Mouse (Mus musculus) lung, adult 2 months (tissue): ENCODE data around the gene Piga.

ENCODE experiments used
- CTCF ChIP-seq: fragments of 200-500 bp; IDR thresholded peaks from 2 replicates; pipeline ENCODE4 v1.5.1; 2011; ENCODE audit warnings: mild to moderate bottlenecking, low read length, control low read depth; ENCODE audit not compliant: insufficient read depth
- POLR2A ChIP-seq: fragments of 200-500 bp; IDR thresholded peaks from 2 replicates; pipeline ENCODE4 v1.6.1; 2011; ENCODE audit warnings: low read depth, mild to moderate bottlenecking, control low read depth, low read length, borderline replicate concordance; ENCODE audit errors: extremely low read depth

- TF ChIP-seq CTCF, result no peak
- TF ChIP-seq POLR2A, result no peak
These were observed 39.9 kb upstream of the Piga start for GRCm38 (mm10) chrX:164379721-164380120.
